Mouse (Mus musculus): ENCODE measurements around the gene Cfap97d2. TPM values are rescaled to one million over a fixed set of nuclear protein-coding genes. Genes with fewer than 3 reads are reported as not detected.
"Not testable (repeated sequence)": the region's sequence is repeated elsewhere in the genome, so short reads cannot be mapped to it uniquely, and the experiment has no call there.

Cfap97d2 gene
- polyA plus RNA-seq, 1 experiment from 2014 or later, result 2.3 TPM

DNA sequence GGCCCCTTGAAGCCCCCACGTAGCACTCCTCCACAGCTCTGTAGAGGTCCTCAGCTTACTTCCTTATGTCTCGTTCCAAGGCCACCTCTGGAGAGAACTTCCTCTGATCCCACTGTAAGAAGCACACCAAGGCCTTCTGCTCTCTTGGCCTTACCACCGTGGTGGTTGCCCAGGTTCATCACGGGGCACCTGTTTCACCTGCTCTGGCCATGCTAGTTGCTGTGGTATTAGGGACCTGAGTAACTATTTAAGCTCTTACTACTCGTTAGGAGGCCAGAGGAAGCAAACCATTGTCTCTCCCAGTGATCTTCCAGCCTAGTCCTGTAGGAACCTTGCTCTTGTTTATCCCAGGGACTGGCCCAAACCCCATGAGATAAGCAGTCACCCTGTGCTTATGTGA is 1.2 kb downstream of the Cfap97d2 start:
- H3K9ac ChIP-seq, result no peak overlapping the region
- 87% methylated on average over 5 of the region's 5 CpGs for WGBS
- no peak for ATAC-seq (ENCODE audit: low FRiP score)
- H3K4me2 ChIP-seq (replicated peaks), result no peak overlapping the region
- no peak overlapping the region for H3K27ac ChIP-seq
- H3K4me3 ChIP-seq, result no peak overlapping the region
- no peaks in the 10 kb centered on the region for H3K27me3 ChIP-seq
- no peaks in the 10 kb centered on the region for H3K9me3 ChIP-seq (replicated peaks)
- H3K4me1 ChIP-seq, result peaks cover 12% of the 10 kb centered on the region
- no peaks in the 10 kb centered on the region for H3K36me3 ChIP-seq

DNA sequence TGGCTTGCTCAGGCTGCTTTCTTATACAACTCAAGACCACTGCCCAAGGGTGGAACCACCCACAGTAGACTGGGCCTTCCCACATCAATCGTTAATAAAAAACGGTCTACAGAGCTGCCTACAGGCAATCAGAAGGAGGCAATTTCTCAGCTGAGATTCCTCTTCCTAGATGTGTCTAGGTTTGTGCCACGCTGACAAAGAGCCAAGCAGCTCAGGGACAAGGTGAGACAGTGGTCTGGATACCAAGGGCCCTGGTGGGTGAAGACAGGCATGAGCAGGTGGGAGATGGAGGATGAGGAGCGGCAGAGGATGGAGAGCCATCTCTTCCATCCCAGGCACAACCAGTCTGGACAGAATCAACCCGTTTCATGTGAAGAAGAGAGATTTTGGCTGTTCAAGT is 2.8 kb downstream of the Cfap97d2 start:
- WGBS, result 92% methylated on average over 5 of the region's 5 CpGs

DNA sequence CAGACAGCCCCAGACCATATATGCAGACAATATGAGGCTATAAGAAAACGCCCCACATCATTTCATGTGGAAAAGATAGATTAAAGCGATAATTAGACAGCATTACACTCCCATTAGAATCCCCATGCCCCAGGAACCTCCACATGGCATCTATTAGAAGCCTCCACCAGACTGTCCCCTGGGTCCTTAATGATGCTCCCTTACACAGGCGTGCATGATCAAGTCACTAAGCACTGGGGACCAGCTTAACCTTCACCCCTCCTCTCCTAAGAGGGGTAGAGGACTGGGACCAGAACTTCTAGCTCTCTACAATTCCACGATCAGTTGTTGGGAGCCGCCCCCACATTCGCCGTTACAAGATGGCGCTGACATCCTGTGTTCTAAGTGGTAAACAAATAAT is 13.3 kb downstream of the Cfap97d2 start:
- ATAC-seq (ENCODE audit: low FRiP score), result no peak
- no peak overlapping the region for H3K27ac ChIP-seq
- no peaks in the 10 kb centered on the region for H3K4me1 ChIP-seq
- 89% methylated on average over 8 of the region's 8 CpGs for WGBS
- H3K9me3 ChIP-seq (replicated peaks), result 0 out of 2 replicates have a peak, but pooled peaks cover 2% of the 10 kb centered on the region
- no peak overlapping the region for H3K9ac ChIP-seq
- no peak overlapping the region for H3K4me3 ChIP-seq
- no peaks in the 10 kb centered on the region for H3K36me3 ChIP-seq
- H3K4me2 ChIP-seq (replicated peaks), result no peak overlapping the region
- H3K27me3 ChIP-seq, result no peaks in the 10 kb centered on the region

More for the DNA sequence above, 2.8 kb downstream of the Cfap97d2 start:
- H3K36me3 ChIP-seq, result no peaks in the 10 kb centered on the region
- no peak overlapping the region for H3K9ac ChIP-seq
- H3K9me3 ChIP-seq (replicated peaks), result no peaks in the 10 kb centered on the region
- no peak for ATAC-seq (ENCODE audit: low FRiP score)
- no peak overlapping the region for H3K4me3 ChIP-seq
- no peaks in the 10 kb centered on the region for H3K27me3 ChIP-seq
- H3K27ac ChIP-seq, result no peak overlapping the region
- H3K4me1 ChIP-seq, result peaks cover 12% of the 10 kb centered on the region
- no peak overlapping the region for H3K4me2 ChIP-seq (replicated peaks)

DNA sequence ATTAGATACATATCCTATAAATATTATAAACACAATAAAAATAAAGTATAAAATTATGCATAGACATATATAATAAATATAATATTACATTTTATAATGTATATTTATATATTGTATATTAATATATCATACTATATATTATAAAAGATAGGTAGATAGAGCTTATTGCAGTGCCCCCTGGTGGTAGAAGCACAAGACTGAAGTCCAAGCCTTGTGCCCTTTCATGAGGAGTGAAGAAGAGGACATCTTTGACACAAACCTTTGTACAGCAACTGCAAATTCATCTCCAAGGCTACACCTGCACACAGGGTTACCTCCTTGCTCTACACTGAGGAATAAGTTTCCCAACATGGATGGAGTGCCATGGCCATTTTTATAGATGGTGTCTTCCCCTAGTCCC is 20.0 kb downstream of the Cfap97d2 start:
- Histone ChIP-seq H3K4me2 (replicated peaks) (no peak overlapping the region), H3K36me3 (no peaks in the 10 kb centered on the region), H3K27me3 (no peaks in the 10 kb centered on the region), H3K9ac (no peak overlapping the region), H3K4me1 (no peaks in the 10 kb centered on the region), H3K9me3 (replicated peaks) (no peaks in the 10 kb centered on the region), H3K27ac (no peak overlapping the region), H3K4me3 (no peak overlapping the region)
- ATAC-seq (ENCODE audit: low FRiP score), result no peak

DNA sequence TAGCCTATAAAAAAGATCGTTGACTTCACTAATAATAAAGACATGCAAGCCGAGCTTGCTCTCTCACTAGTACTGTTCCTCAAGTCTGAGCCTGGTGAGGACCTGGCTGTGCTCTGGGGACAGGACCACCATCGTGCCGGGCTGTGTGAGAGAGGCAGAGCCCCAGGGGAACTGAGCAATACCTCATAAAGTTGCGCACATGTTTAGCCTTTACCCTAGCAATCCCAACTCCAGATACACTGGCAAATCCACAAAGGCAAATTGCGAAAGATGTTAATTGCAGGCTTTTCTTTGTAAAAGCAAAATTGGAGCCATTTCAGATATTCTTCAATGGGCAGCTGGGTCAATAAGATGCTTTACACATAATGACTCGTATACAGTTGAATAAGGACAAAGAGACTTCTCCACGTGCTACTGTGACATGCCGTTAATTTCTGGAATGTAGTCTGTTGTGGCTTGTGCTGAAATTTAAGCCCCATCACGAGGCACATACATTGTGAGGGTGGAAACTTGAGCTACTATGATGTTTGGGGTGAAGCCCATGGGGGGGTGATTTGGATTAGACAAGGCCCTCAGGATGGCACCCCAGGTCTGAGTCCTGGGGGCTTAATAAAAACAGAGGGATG is 21.9 kb downstream of the Cfap97d2 start:
- Histone ChIP-seq H3K27ac (no peak overlapping the region), H3K27me3 (no peaks in the 10 kb centered on the region), H3K9ac (no peak overlapping the region), H3K4me1 (no peaks in the 10 kb centered on the region), H3K4me2 (replicated peaks) (no peak overlapping the region), H3K36me3 (no peaks in the 10 kb centered on the region), H3K9me3 (replicated peaks) (no peaks in the 10 kb centered on the region), H3K4me3 (no peak overlapping the region)
- no peak for ATAC-seq (ENCODE audit: low FRiP score)
- 63% methylated on average over 10 of the region's 10 CpGs for WGBS

DNA sequence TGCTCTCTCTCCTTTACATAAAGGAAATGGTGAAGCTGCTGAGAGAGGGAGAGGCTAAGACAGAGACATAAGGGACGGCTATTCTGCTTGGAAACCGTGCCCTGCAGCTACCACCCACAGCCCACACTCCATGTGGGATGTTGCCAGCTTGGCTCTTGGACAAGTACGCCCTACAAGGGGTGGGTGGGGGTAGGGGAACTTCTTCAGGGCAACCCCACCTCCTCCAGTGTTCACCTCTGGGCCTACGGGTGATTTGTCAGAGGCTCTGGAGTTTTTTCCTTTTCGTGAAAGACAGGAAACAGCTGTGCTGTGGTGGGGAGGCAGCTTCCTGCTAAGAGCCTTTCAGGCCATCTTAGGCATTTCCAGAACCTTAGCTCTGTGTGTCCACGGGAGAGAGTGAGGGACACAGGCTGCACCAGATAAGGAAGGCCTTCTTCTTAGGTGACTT is 34.7 kb downstream of the Cfap97d2 start:
- Histone ChIP-seq H3K27ac (no peak overlapping the region), H3K4me3 (no peak overlapping the region), H3K4me1 (peaks cover 3% of the 10 kb centered on the region; the same call in 1 of the 2 replicates), H3K27me3 (no peaks in the 10 kb centered on the region), H3K9ac (no peak overlapping the region), H3K9me3 (replicated peaks) (no peaks in the 10 kb centered on the region), H3K4me2 (replicated peaks) (no peak overlapping the region), H3K36me3 (no peaks in the 10 kb centered on the region)
- WGBS, result 50% methylated on average over 6 of the region's 6 CpGs
- no peak for ATAC-seq (ENCODE audit: low FRiP score)

DNA sequence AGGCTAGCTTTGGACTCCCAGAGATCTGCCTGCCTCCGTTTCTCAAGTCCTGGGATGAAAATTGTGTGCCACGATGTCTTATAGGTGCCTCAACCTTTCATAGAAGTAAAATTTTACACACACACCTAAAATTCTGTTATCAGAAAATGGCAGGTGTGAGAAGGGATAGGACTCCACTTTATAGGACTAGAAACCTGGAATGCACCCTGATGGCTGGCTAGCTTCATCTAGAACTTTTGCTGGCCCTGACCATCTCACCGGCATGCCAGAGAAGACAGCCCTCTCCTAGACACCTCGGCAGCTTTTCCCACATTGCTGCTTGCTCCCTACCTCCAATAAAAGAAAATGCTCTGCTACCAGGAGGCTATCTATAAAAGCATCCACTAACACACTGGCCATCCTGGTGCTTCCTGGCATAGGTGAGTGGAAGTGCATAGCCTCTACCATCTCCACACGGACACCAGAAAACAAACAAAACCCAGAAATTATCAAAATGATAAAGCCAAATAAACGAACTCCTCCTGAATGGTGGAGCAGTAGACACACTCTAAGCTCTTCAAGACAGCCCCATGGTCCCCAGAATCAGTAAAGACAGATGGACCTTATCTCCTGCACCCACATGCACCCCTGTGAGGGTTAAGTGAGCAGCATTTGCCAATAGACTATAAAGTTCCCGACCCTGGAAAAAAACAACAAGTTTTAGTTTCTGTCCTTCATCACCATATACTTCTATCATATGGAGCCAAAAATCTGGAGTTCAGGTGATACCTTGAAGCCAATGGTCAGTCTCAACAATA is 35.3 kb downstream of the Cfap97d2 start:
- no peaks in the 10 kb centered on the region for H3K36me3 ChIP-seq
- WGBS, result 83% methylated on average over 7 of the region's 7 CpGs
- H3K9me3 ChIP-seq (replicated peaks), result no peaks in the 10 kb centered on the region
- no peak overlapping the region for H3K27ac ChIP-seq
- peaks cover 3% of the 10 kb centered on the region; the same call in 1 of the 2 replicates for H3K4me1 ChIP-seq
- no peak overlapping the region for H3K4me3 ChIP-seq
- H3K4me2 ChIP-seq (replicated peaks), result no peak overlapping the region
- H3K27me3 ChIP-seq, result no peaks in the 10 kb centered on the region
- no peak overlapping the region for H3K9ac ChIP-seq
- no peak for ATAC-seq (ENCODE audit: low FRiP score)

DNA sequence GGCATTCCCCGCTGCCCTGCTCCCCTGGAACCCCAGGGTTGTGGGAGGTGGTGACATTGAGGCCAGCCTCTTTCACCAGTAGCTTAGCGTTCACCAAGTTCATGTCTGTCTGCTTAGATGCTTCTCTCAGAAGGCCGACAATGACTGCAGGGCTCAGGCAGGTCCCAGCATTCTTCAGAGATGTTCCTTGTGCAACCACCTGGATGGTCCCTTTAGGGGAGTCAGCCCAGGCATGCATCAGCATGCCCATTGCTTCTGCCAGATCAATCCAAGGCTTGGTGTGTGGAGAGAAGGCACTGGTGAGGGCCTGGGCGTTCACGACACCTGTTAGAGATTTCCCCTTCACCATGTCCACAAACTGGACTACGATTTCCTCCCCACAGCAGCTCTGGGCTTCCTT is 40.5 kb downstream of the Cfap97d2 start:
- not testable (repeated sequence) for H3K4me3 ChIP-seq; H3K4me1 ChIP-seq; H3K27ac ChIP-seq; H3K36me3 ChIP-seq; ATAC-seq (ENCODE audit: low FRiP score); H3K4me2 ChIP-seq (replicated peaks); H3K9ac ChIP-seq; H3K27me3 ChIP-seq; H3K9me3 ChIP-seq (replicated peaks)
- WGBS, result 90% methylated on average over 5 of the region's 6 CpGs

DNA sequence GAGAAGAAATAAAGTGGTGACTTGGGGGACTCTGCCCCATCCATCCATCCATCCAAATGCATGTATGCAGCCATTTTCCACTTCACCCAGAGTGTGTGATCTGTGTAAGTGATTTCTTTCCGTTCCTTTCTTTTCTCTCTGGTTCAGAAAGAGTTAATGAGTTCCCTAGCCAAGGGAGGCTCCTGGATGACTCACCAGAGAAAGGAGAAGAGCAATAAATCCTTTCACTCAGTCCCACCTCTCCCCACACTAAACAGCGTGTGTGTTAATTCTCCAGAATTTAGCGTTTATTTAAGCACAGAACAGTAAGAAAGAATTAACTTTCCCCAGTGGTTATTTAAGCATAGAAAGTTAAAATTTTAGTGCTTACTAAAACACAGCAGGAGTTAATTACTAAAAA is 41.9 kb downstream of the Cfap97d2 start:
- no peak for ATAC-seq (ENCODE audit: low FRiP score)
- H3K27me3 ChIP-seq, result no peaks in the 10 kb centered on the region
- H3K4me3 ChIP-seq, result no peak overlapping the region
- H3K9me3 ChIP-seq (replicated peaks), result no peaks in the 10 kb centered on the region
- H3K27ac ChIP-seq, result no peak overlapping the region
- no peak overlapping the region for H3K4me2 ChIP-seq (replicated peaks)
- no peak overlapping the region for H3K9ac ChIP-seq
- no peaks in the 10 kb centered on the region for H3K4me1 ChIP-seq
- 30% methylated on average over 3 of the region's 3 CpGs for WGBS
- no peaks in the 10 kb centered on the region for H3K36me3 ChIP-seq

DNA sequence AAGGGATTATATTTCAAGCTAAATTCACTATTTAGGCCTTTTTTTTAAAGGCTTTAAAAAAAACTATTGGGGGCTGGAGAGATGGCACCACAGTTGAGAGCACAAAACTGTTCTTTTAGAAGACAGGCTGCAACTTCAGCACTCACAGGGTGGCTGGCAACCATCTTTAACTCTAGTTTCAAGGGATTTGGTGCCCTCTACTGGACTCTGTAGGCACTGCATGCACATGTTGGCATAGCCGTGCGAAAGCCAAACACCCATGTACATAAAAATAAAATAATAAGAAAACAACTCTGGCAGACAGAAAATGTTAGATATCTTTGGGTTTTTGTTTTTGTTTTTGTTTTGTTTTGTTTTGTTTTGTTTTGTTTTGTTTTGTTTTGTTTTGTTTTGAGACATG is 48.0 kb downstream of the Cfap97d2 start:
- H3K27me3 ChIP-seq, result no peaks in the 10 kb centered on the region
- WGBS, result 22% methylated on average over 2 of the region's 2 CpGs
- no peak for ATAC-seq (ENCODE audit: low FRiP score)

DNA sequence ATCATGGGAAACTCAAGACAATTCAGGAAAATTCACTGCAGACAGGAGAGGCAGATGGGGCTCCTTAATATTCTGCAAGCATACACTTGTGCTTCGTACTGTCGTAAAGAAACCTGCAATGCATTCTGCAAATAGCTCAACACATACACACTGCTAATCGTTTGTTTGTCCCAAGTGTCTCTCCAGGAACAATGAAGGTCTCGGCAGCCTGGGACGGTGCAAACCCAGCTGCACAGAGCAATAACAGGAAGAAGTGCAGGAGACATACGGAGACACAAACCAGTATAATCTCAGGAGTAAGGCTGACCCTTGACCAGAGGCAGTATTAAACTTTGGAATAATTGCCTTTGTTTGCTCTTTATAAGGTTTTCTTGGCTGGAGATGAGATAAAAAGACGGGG is 50.8 kb downstream of the Cfap97d2 start:
- H3K4me2 ChIP-seq (replicated peaks), result no peak overlapping the region
- peaks cover 10% of the 10 kb centered on the region for H3K36me3 ChIP-seq
- H3K4me1 ChIP-seq, result peaks cover 20% of the 10 kb centered on the region
- ATAC-seq (ENCODE audit: low FRiP score), result no peak
- H3K9me3 ChIP-seq (replicated peaks), result no peaks in the 10 kb centered on the region
- H3K4me3 ChIP-seq, result no peak overlapping the region
- H3K27ac ChIP-seq, result no peak overlapping the region
- 84% methylated on average over 7 of the region's 7 CpGs for WGBS
- H3K9ac ChIP-seq, result no peak overlapping the region
- H3K27me3 ChIP-seq, result no peaks in the 10 kb centered on the region

More for the DNA sequence above, 48.0 kb downstream of the Cfap97d2 start:
- no peak overlapping the region for H3K27ac ChIP-seq
- no peak overlapping the region for H3K9ac ChIP-seq
- H3K4me2 ChIP-seq (replicated peaks), result no peak overlapping the region
- H3K4me3 ChIP-seq, result no peak overlapping the region
- no peaks in the 10 kb centered on the region for H3K36me3 ChIP-seq
- peaks cover 11% of the 10 kb centered on the region for H3K4me1 ChIP-seq
- H3K9me3 ChIP-seq (replicated peaks), result no peaks in the 10 kb centered on the region

DNA sequence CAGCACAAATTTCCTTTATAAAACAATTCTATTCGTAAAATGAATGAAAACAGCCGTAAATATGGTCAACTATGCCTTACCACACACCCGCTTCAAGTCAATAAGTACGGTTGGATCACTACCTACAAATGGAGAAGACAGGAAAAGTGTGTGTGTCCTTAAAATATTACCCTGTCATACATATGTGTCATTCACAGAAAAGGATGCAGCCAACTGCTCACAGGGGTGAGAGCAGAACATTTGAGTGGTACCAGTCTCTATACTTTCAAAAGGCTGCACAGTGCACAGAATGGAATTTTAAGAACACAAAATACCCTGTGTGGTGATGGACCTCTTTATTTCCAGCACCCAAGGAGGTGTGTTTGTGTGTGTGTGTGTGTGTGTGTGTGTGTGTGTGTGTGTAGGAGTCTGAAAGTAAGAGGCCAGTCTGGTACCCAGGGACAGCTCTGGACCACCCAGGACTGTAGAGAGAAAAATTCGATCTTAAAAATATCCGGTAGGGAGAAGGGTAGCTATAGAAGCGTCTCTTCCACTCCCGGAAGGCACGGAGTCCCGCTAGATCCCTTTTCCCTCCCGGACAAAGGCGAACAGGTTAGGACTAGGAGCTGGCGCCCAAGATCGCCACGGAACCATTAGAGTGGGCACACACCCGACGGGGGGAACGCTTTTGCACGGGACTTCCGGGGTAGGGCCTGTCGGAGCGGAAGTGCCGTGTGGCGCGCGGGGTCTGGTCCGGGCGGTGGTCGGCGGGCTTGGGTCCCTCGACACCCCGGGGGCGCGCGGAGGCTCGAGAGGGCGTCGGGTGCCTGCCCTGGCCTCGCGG is 51.5 kb downstream of the Cfap97d2 start, which contains the start of gene Cdc16:
Gene Cdc16 (plus strand): TSS at position 695 of the 823 bp plus-strand sequence.
- H3K4me2 ChIP-seq (replicated peaks), result peak within 1 kb of the TSS; percentile 94
- H3K36me3 ChIP-seq, result peaks cover 14% of the 10 kb centered on the region
- peak within 1 kb of the TSS; percentile 97 for H3K4me3 ChIP-seq
- H3K27ac ChIP-seq, result peak within 1 kb of the TSS; percentile 75
- WGBS, result 10% methylated on average over 38 of the region's 40 CpGs
- peak within 1 kb of the TSS; percentile 97 for H3K9ac ChIP-seq
- no peaks in the 10 kb centered on the region for H3K27me3 ChIP-seq
- peak; percentile 96 for ATAC-seq (ENCODE audit: low FRiP score)
- H3K9me3 ChIP-seq (replicated peaks), result no peaks in the 10 kb centered on the region
- peaks cover 20% of the 10 kb centered on the region for H3K4me1 ChIP-seq

Data from hindbrain, embryonic 12.5 days (tissue).